Mouse (Mus musculus): Measurements from ENCODE around the gene Vmn2r15.

- TF ChIP-seq CTCF (IDR thresholded peaks at IDR 0.05; ENCODE audit: low read depth, low read length) = no peak
- TF ChIP-seq POLR2A (IDR thresholded peaks at IDR 0.05; ENCODE audit: borderline replicate concordance, low read depth, low read length) = no peak
These were observed 32.4 kb upstream of the Vmn2r15 start, which contains the start of gene Vmn2r16 for GRCm38 (mm10) chr5:109329862-109330261.
